Mouse (Mus musculus) 3134 (cell line): ENCODE data around the gene Fmo1.

Experiments
- DNase-seq: peaks from one replicate; pipeline ENCODE4 v3.0.0-alpha.2; 2011; ENCODE audit warnings: low spot score; ENCODE audit not compliant: insufficient read length; ENCODE audit errors: extremely low read depth

Gene Fmo1

GRCm38 (mm10) chr1:162863579-162863978, 2.8 kb downstream of the Fmo1 start:
- DNase-seq = no peak

- no peak for DNase-seq
Measured at GRCm38 (mm10) chr1:162862328-162862727, 4.1 kb downstream of the Fmo1 start.

- DNase-seq = peak; percentile 19
Measured at GRCm38 (mm10) chr1:162859996-162860605, 6.3 kb downstream of the Fmo1 start.

GRCm38 (mm10) chr1:162859545-162859976, 6.8 kb downstream of the Fmo1 start:
- no peak for DNase-seq

DNA sequence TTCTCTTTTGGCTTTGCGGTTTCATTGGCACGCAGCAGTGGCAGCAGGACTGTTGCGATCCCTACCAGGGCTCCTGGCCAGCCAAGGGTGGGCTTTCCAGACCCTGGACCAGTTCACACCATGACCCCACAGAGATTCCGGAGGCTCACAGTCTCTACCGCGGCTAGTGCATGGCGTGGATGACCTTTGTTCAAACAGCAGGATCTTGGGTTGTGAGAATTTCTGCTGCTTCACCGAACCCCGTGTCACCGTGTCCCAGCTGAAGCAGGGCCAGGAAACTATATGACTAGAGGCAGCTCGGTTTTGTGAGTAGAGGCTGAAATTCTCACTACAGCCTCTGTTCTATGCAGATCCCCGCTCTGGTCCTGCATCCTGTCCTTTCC, 7.7 kb downstream of the Fmo1 start:
- peak; percentile 34 for DNase-seq

GRCm38 (mm10) chr1:162857766-162858747, 8.4 kb downstream of the Fmo1 start:
- no peak for DNase-seq

DNA sequence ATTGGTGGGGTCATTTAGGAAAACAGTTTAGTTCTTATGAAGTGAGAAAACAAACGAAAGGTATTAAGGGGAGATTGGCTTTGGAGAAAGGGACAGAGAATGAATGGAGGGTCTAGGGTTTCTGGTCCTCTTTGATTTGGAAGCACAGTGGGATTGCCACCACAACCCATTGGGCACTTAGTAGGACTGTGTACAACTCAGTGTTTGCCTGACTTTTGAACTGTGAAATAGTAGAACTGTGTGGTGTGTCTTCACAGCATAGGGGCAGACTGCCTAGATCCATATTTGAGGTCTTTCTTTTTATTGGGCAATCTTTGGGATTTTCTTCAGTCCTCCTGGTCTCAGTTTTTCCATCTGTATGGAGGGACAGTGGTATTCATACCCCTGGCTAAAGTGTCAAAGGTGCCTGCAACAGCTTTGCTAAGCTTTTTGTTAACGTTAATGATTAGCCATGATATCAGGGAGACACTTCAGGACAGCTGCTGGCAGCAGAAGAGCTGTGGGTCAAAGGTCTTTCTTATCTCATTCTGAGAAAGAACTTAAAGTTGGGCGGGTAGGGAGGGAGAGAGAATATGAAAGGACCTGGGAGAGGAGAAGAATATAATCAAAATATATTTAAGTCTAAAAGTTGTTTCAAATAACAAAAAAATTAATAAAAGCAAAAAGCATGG, 12.5 kb downstream of the Fmo1 start:
- no peak for DNase-seq

- no peak for DNase-seq
Measured at GRCm38 (mm10) chr1:162847554-162847953, 18.9 kb downstream of the Fmo1 start.

DNA sequence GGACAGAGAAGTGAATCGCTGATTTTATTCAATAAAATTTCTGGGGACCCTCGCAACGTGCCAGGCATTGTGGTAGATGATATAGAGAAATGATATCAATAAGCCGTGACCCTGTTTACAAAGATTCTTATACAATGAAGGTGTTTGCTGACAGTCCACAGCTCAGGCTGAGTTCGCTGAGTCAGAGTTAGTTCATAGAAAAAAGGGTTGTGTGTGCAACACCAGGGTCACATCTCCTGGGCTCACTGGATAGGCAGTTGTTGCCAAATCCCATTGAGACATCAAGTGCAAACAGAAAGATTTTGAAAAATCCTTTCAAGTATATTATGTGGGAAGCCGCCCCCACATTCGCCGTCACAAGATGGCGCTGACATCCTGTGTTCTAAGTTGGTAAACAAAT, 26.2 kb downstream of the Fmo1 start:
- DNase-seq = no peak

DNA sequence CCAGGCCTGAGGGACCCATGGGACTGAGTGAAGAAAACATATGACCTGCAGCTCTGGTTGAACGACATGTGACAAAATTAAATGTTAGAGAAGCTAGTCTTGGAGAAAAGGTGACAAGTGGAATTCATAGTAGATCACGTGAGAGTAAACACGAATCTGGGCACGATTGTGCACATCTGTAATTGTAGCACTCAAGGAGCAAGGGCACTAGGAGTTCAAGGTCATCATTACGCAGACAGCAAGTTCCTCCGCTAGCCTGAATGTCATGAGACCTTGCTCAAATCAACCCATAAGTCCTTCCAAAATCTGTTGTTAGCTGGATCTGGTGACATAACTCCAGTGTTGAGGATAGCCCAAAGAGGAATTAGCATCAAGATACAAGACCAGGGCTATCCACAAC, 27.4 kb downstream of the Fmo1 start:
- no peak for DNase-seq

DNA sequence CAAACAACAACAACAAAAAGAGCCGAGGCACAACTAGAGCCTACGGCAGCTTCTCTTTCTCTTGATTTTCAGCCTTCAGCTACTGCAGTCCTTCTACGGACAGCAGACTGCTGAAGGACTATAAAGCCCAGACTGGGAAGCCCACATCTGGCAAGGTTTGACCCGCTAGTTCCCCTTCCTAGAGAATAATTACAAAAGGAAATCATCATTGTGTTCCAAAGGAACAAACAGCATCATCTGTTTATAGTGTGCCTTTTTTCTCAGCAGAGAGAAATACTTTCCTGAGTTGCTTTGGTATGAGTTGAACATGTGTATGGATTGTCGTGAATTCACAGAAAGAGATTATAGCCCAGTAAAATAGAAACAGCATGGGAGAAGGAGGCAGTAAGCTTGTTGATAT, 32.1 kb downstream of the Fmo1 start:
- DNase-seq = no peak

- DNase-seq = no peak
Measured at GRCm38 (mm10) chr1:162832574-162832953, 33.8 kb downstream of the Fmo1 start.

- DNase-seq = no peak
Measured at GRCm38 (mm10) chr1:162831838-162832573, 34.4 kb downstream of the Fmo1 start.

DNA sequence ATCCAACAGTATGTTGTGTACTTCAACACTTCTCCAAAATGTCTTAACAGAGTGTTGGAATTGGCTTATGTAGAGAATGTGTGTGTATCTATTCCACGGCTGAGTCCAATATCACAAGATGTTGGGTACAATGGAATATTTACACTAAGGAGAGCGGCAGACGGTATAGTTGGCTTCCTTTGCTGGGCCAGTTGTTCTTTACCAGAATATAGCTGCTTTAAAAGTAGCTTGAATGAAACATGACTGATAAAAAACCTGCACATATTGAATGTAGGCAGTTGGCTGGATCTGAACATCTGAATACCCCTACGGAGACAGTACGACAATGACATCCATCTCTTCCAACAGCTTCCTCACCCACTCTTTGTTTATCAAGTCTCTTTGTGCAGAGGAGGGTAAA, 47.1 kb downstream of the Fmo1 start:
- no peak for DNase-seq

DNA sequence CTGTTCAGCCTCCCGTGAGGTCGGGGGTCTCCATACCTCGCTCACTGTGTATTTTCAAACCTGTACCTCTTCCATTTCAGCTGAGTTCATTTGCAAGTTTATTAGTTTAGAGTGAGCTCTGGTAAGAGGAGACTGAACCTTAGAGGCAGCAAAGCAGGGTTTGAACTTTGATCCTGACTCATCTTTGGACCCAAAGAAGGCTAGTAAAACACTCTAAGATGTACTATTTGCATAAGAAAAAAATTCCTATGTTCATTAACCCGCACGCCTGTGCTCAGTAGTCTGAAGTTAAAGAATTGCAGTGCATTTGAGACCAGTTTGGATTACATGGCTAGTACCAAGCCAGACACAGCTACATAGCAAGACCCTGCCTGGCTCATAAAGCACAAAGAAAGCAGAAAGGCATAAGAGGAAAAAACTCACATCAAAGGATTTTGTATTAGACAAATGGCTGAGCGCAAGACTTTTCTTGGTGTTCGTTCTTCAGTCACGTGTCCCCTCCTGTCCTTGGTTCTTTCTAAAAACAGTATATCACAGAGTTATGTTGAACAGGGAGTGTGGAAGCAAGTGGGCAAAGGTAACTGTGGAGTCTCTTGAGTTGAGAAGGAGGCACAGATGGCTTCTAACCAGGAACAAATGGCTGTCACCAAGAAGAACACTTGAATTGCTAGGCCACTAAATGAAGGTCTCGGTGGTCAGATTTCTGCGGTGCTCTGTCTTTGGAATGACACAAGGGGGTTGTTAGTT, 50.9 kb downstream of the Fmo1 start:
- DNase-seq = no peak

GRCm38 (mm10) chr1:162814932-162815331, 51.5 kb downstream of the Fmo1 start:
- DNase-seq = no peak

DNA sequence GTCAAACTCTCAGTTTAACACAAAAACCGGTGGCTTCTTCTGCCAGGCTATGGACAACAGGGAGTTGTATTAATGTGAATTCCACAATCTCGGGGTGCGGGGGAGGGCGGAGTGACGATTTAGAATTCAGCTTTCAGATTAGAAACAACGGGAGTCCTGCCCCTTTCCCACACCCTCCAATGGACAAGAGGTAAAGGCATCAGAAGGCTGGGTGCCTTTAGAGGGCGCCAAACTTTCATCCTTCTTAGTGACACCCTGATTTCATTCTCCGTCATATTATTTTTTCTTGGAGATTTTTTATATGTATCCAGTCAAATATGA, 52.6 kb downstream of the Fmo1 start, which contains the start of gene Fmo4:
Gene Fmo4 (minus strand): TSS at position 137 of the 321 bp plus-strand sequence.
- DNase-seq = no peak

GRCm38 (mm10) chr1:162813143-162813835, 53.1 kb downstream of the Fmo1 start:
- DNase-seq = no peak

- no peak for DNase-seq
Measured at GRCm38 (mm10) chr1:162808541-162808940, 57.9 kb downstream of the Fmo1 start.

DNA sequence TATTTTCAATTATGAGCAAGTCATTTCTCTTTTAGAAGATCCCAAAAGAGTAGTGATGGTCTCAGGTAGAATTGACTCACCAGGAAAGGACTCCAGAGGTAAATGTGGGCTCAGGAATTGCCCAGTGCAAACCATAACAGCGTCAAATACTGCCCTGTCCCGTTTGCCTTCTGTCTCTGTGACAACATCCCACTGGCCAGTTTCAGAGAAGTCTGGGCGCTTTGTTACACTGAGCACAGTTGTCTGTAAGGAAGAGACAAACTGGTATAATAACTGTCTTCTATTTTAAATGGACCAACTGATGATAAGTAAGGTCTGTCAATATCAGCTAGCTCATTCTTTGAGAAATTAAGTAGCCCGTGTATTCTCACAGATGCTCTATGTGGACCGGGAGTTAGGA, 59.0 kb downstream of the Fmo1 start:
- no peak for DNase-seq
